Mouse (Mus musculus) mesoderm, embryonic 11.5 days (tissue): ENCODE measurements at regions not wholly inside any gene's neighbourhood (a gene's known extent, or its start where the extent isn't known, plus 50 kb on each side); places are given as distances from the start of the nearest gene placed in this dataset.
A peak's percentile ranks its signal among the peaks of the same experiment; 100 is the strongest.

Experiments used
- DNase-seq: peaks from one replicate; pipeline ENCODE4 v3.0.0-alpha.2; 2012; ENCODE audit warnings: low read depth, low spot score

- no peak for DNase-seq
Observed at GRCm38 (mm10) chr3:148762541-148763225, 227.7 kb downstream of the Adgrl2 start.

GRCm38 (mm10) chr3:148761586-148761985 is 228.8 kb downstream of the Adgrl2 start:
- no peak for DNase-seq

GRCm38 (mm10) chr3:148759500-148759899 is 230.9 kb downstream of the Adgrl2 start:
- no peak for DNase-seq

GRCm38 (mm10) chr3:148746234-148746633 is 244.1 kb downstream of the Adgrl2 start:
- no peak for DNase-seq

- no peak for DNase-seq
Observed at GRCm38 (mm10) chr3:148744651-148745050, 245.7 kb downstream of the Adgrl2 start.

GRCm38 (mm10) chr3:148734194-148734749 is 256.1 kb downstream of the Adgrl2 start:
- no peak for DNase-seq

GRCm38 (mm10) chr3:148733227-148733854 is 257.0 kb downstream of the Adgrl2 start:
- no peak for DNase-seq

- DNase-seq: no peak
Observed at GRCm38 (mm10) chr3:148731436-148731835, 258.9 kb downstream of the Adgrl2 start.

GRCm38 (mm10) chr3:148729242-148729680 is 261.1 kb downstream of the Adgrl2 start:
- no peak for DNase-seq

- no peak for DNase-seq
Observed at GRCm38 (mm10) chr3:148728513-148729241, 261.7 kb downstream of the Adgrl2 start.

GRCm38 (mm10) chr3:148726596-148727331 is 263.6 kb downstream of the Adgrl2 start:
- DNase-seq: no peak

- no peak for DNase-seq
Observed at GRCm38 (mm10) chr3:148696555-148696954, 293.8 kb downstream of the Adgrl2 start.

GRCm38 (mm10) chr3:148695453-148695852 is 294.9 kb downstream of the Adgrl2 start:
- no peak for DNase-seq

- DNase-seq: no peak
Observed at GRCm38 (mm10) chr3:148683181-148683580, 307.2 kb downstream of the Adgrl2 start.

GRCm38 (mm10) chr3:148682445-148682994 is 307.8 kb downstream of the Adgrl2 start:
- no peak for DNase-seq

GRCm38 (mm10) chr3:148681186-148681585 is 309.2 kb downstream of the Adgrl2 start:
- DNase-seq: no peak

GRCm38 (mm10) chr3:148680737-148681136 is 309.6 kb downstream of the Adgrl2 start:
- no peak for DNase-seq

GRCm38 (mm10) chr3:148680086-148680485 is 310.3 kb downstream of the Adgrl2 start:
- no peak for DNase-seq

GRCm38 (mm10) chr3:148679121-148679520 is 311.2 kb downstream of the Adgrl2 start:
- no peak for DNase-seq

- DNase-seq: peak; percentile 23
Observed at GRCm38 (mm10) chr3:148676025-148676424, 314.3 kb downstream of the Adgrl2 start.

GRCm38 (mm10) chr3:148662888-148663477 is 327.4 kb downstream of the Adgrl2 start:
- DNase-seq: peak; percentile 42
